Mouse (Mus musculus) left cerebral cortex, adult 18-20 months (tissue): ENCODE results near the gene Tnfrsf19. TPM values are rescaled to one million over a fixed set of nuclear protein-coding genes. Genes with fewer than 3 reads are reported as not detected.

Experiments used
- DNase-seq, 2 experiments: peaks; one replicate each; pipeline ENCODE4 v3.0.0; 2021 to 2022; ENCODE audit warnings: low spot score in 2 of 2, mixed read lengths in 1 of 2
- total RNA-seq, 2 experiments: library from RNA; stranded (reverse); gene quantifications; 2 replicates each; pipeline ENCODE4 v1.2.3; 2021

Tnfrsf19 gene
- total RNA-seq, 2 experiments from 2014 or later, result 56.7 to 58.1 TPM

GRCm38 (mm10) chr14:60975736-60976135 lies 70.6 kb downstream of the Tnfrsf19 start:
- no peak for DNase-seq

GRCm38 (mm10) chr14:60970961-60971360 lies 75.3 kb downstream of the Tnfrsf19 start:
- no peak for DNase-seq

- peak; percentile 12 to 28 for DNase-seq
Observed at GRCm38 (mm10) chr14:60966061-60966460, 80.2 kb downstream of the Tnfrsf19 start.

- no peak for DNase-seq
Observed at GRCm38 (mm10) chr14:60964016-60964810, 82.1 kb downstream of the Tnfrsf19 start.

GRCm38 (mm10) chr14:60957611-60958157 lies 88.6 kb downstream of the Tnfrsf19 start:
- no peak for DNase-seq

GRCm38 (mm10) chr14:60937481-60938039 lies 108.7 kb downstream of the Tnfrsf19 start:
- no peak for DNase-seq

GRCm38 (mm10) chr14:60935705-60936104 lies 110.6 kb downstream of the Tnfrsf19 start:
- no peak for DNase-seq

GRCm38 (mm10) chr14:60926011-60926410 lies 120.3 kb downstream of the Tnfrsf19 start:
- DNase-seq, result no peak

GRCm38 (mm10) chr14:60916661-60917060 lies 129.6 kb downstream of the Tnfrsf19 start:
- no peak for DNase-seq

Other genes starting within 250 kb of the Tnfrsf19 start
- gene Sacs, start 92.0 kb upstream of the Tnfrsf19 start, total RNA-seq, result 10 to 100 TPM; 56.2 to 59.4 TPM
- gene Sgcg, start 212.0 kb upstream of the Tnfrsf19 start, total RNA-seq, result under 1 TPM in 1 of 2 experiments, not detected in 1; 0.40 TPM